Mouse (Mus musculus) megakaryocyte, embryonic 14.5 days (primary cell): ENCODE results near the gene Prr3. TPM values are rescaled to one million over a fixed set of nuclear protein-coding genes. Genes with fewer than 3 reads are reported as not detected.

Source experiments
- H3K27me3 ChIP-seq: replicated peaks from 2 replicates; pipeline ENCODE3; 2012; ENCODE audit warnings: inconsistent platforms
- H3K36me3 ChIP-seq: replicated peaks from 2 replicates; pipeline ENCODE3; 2012; ENCODE audit warnings: low read length, inconsistent platforms, mixed read lengths
- H3K4me1 ChIP-seq: 2 replicates; pipeline ENCODE4 v1.6.1; 2012; ENCODE audit warnings: inconsistent platforms
- H3K4me3 ChIP-seq: replicated peaks from 2 replicates; pipeline ENCODE3; 2012; ENCODE audit warnings: moderate library complexity, mild to moderate bottlenecking, inconsistent platforms
- H3K9me3 ChIP-seq: 2 replicates; pipeline ENCODE4 v1.6.1; 2012; ENCODE audit warnings: inconsistent platforms
- FLI1 ChIP-seq: IDR thresholded peaks from 2 replicates; pipeline ENCODE4 v1.6.1; 2012; ENCODE audit warnings: low read length, inconsistent platforms, mixed read lengths
- GATA1 ChIP-seq: IDR thresholded peaks from 3 replicates; pipeline ENCODE4 v1.6.1; 2012; ENCODE audit warnings: mixed read lengths, low read length, inconsistent platforms, borderline replicate concordance
- polyA plus RNA-seq: library from polyadenylated mRNA; stranded (reverse); fragments of >175 nt; gene quantifications from 2 replicates; pipeline ENCODE4 v1.2.3, GENCODE M21; 2012; ENCODE audit warnings: low replicate concordance; ENCODE audit not compliant: insufficient read depth

Gene Prr3
- polyA plus RNA-seq: 11.4 and 13.7 TPM in 2 replicates

GRCm38 (mm10) chr17:35979401-35980362, at the start of gene Prr3, which contains the start of gene Gnl1:
Prr3 (minus strand) TSS chr17:35980236.
Gnl1 (plus strand) TSS chr17:35979851.
- no peaks in the 10 kb centered on the region for H3K9me3 ChIP-seq
- H3K36me3 ChIP-seq: peaks cover 48% of the 10 kb centered on the region
- H3K4me3 ChIP-seq: peak within 1 kb of the TSS; percentile 95
- TF ChIP-seq FLI1: peak; percentile 18; the same call in 1 of the 2 replicates
- no peak for TF ChIP-seq GATA1
- H3K27me3 ChIP-seq: no peaks in the 10 kb centered on the region
- H3K4me1 ChIP-seq: peaks cover 29% of the 10 kb centered on the region

DNA sequence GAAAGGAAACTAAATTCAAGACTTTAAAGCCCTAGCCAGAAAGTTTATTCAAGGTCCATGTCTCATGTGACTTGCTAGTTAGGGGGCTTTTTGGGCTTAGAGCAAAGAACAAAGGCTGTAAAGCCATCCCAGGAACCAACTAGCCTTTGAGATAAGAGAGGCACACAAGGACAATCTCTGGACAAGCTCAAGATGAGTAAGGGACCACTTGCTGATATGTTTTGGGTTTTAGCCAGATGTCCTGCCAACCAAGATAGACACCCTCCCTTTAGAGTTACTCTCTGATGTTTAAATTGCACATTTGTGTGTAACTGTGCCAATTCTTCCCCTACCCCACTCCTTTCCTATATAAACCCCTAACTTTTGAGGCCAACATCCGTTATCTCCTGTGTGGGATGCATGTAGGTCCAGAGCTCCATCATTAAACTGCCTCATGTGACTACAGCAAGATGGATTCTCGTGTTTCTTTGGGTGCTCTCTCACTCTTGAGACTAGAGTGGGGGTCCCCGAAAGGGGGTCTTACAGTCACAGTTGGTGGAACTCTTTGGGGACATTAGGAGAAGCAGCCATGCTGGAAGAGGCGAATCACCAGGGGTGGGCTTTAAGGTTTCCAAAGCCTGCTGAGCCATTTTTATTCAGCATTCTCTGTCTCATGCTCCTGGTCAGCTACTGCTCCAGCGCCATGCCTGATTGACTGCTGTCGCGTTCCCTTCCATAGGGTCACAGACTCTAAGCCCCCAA, 49.0 kb upstream of the Prr3 start:
- no peak for TF ChIP-seq GATA1
- TF ChIP-seq FLI1: no peak
- peaks cover 51% of the 10 kb centered on the region for H3K4me1 ChIP-seq
- no peak overlapping the region for H3K4me3 ChIP-seq
- peaks cover 38% of the 10 kb centered on the region for H3K36me3 ChIP-seq
- no peaks in the 10 kb centered on the region for H3K27me3 ChIP-seq
- 0 out of 2 replicates have a peak, but pooled peaks cover 3% of the 10 kb centered on the region for H3K9me3 ChIP-seq

GRCm38 (mm10) chr17:36027663-36028062, 47.6 kb upstream of the Prr3 start:
- H3K4me1 ChIP-seq: peaks cover 65% of the 10 kb centered on the region
- 0 out of 2 replicates have a peak, but pooled peaks cover 3% of the 10 kb centered on the region for H3K9me3 ChIP-seq
- no peaks in the 10 kb centered on the region for H3K27me3 ChIP-seq
- H3K36me3 ChIP-seq: peaks cover 42% of the 10 kb centered on the region
- no peak overlapping the region for H3K4me3 ChIP-seq
- TF ChIP-seq FLI1: no peak
- no peak for TF ChIP-seq GATA1

GRCm38 (mm10) chr17:36025901-36026300, 45.9 kb upstream of the Prr3 start:
- 0 out of 2 replicates have a peak, but pooled peaks cover 3% of the 10 kb centered on the region for H3K9me3 ChIP-seq
- H3K36me3 ChIP-seq: peaks cover 39% of the 10 kb centered on the region
- TF ChIP-seq GATA1 (no peak), FLI1 (no peak)
- no peaks in the 10 kb centered on the region for H3K27me3 ChIP-seq
- H3K4me1 ChIP-seq: peaks cover 76% of the 10 kb centered on the region
- no peak overlapping the region for H3K4me3 ChIP-seq

DNA sequence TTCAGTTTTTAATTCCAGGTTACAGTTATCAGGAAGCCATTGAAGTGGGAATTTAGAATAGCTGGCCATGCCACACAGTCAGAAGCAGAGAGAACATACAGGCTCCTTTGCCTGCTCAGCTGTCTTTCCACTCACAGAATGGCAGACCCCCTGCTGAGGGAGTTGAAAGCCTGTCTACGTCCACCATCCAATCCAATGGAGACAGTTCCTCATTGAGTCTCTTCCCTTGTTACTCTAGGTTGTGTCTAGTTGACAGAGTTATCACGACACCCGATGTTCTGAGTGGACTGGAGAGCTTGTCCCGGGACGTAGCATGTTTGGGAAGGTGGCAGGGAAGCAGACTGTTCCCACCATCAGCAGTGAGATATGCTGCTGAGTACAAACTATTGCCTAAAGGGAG, 45.2 kb upstream of the Prr3 start:
- Histone ChIP-seq H3K9me3 (0 out of 2 replicates have a peak, but pooled peaks cover 3% of the 10 kb centered on the region), H3K27me3 (no peaks in the 10 kb centered on the region), H3K4me3 (peak overlapping the region; percentile 38), H3K36me3 (peaks cover 39% of the 10 kb centered on the region), H3K4me1 (peaks cover 72% of the 10 kb centered on the region)
- no peak for TF ChIP-seq GATA1

GRCm38 (mm10) chr17:36023710-36024654, 43.9 kb upstream of the Prr3 start:
- Histone ChIP-seq H3K4me3 (peak overlapping the region; percentile 66), H3K9me3 (0 out of 2 replicates have a peak, but pooled peaks cover 3% of the 10 kb centered on the region), H3K36me3 (peaks cover 34% of the 10 kb centered on the region), H3K27me3 (no peaks in the 10 kb centered on the region), H3K4me1 (peaks cover 68% of the 10 kb centered on the region)
- no peak for TF ChIP-seq GATA1
- no peak for TF ChIP-seq FLI1

DNA sequence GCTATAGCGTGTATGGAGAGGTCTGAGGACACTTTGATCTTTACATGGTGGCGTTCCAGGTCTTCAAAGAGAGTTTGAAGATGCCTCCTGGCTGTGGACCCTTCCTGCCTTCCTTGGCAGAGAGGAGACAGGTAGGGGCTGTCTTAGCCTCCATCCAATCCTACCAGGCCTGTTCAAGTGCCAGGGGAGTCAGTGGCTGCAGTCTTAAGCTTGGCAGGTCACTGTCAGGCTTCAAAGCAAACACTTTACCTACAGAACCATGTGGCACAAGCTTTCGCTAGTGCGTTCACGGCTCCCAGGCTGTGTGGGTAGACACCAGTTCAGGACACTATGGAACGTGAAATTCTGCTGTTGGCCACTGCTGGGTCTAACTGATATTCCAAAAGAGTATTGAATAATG, 42.9 kb upstream of the Prr3 start:
- Histone ChIP-seq H3K36me3 (peaks cover 28% of the 10 kb centered on the region), H3K4me3 (peak overlapping the region; percentile 66), H3K4me1 (peaks cover 57% of the 10 kb centered on the region)

GRCm38 (mm10) chr17:36022098-36022497, 42.1 kb upstream of the Prr3 start:
- H3K4me1 ChIP-seq: peaks cover 63% of the 10 kb centered on the region
- TF ChIP-seq FLI1 (no peak), GATA1 (no peak)
- H3K9me3 ChIP-seq: no peaks in the 10 kb centered on the region
- peaks cover 30% of the 10 kb centered on the region for H3K36me3 ChIP-seq
- no peaks in the 10 kb centered on the region for H3K27me3 ChIP-seq
- H3K4me3 ChIP-seq: no peak overlapping the region

More for the DNA sequence above, 42.9 kb upstream of the Prr3 start:
- H3K27me3 ChIP-seq: no peaks in the 10 kb centered on the region
- 0 out of 2 replicates have a peak, but pooled peaks cover under 1% of the 10 kb centered on the region for H3K9me3 ChIP-seq
- TF ChIP-seq FLI1 (no peak), GATA1 (no peak)

DNA sequence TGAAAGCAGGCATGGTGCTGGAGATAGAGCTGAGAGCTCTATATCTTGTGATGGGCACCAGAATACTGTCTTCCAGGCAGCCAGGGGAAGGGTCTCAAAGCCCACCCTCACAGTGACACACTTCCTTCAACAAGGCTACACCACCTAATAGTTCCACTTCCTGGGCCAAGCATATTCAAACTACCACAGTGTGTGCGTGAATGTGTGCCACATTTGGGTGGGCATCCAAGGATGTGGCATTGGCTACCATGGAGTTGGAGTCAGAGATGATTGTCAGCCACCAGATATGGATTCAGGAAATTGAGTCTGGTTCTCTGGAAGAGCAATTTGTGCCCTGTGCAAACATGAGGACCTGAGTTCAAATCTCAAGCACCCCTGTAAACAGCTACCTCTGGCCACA, 41.3 kb upstream of the Prr3 start:
- TF ChIP-seq GATA1: no peak
- no peak for TF ChIP-seq FLI1
- Histone ChIP-seq H3K36me3 (peaks cover 34% of the 10 kb centered on the region), H3K4me3 (peak overlapping the region; percentile 91), H3K9me3 (no peaks in the 10 kb centered on the region), H3K4me1 (peaks cover 67% of the 10 kb centered on the region), H3K27me3 (no peaks in the 10 kb centered on the region)
